14 mouse cellular contexts compared by ENCODE assay signal in the genomic region with DNA sequence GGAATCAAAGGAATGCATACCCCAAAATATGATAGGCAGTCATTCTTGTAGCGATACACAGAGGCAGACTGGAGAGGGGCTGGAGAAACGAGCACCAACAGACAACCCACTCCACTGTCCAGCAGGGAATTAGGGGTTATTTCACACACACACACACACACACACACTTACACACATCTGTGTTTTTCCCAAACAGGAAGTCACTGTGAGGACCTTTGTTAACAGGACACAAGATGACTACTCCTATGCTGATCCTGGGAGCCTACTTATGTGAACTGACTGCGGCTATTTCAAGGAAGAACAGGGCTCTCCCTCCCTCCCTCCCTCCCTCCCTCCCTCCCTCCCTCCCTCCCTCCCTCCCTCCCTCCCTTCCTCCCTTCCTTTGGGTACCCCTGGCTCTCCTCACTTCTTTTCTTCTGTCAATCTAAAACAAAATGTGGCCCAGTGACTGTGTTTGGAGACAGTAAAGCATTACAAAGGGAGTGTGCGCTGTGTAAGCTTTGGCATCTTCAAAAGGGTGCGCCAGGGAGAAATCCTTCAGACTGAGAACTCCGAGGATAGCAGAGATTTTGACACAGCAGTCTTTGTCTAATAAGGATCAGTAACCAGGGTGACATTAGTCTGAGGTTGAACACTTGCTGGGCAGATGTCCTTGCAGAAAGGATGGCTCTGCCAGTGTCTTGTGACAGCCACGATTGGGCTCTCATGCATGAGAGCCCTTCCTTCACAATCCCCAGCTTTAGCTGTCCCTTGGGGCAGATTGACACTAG.
DNase-seq lines count a peak whose midpoint lies in the region; ATAC-seq and TF ChIP-seq lines count a peak whose summit lies in the region.
"Had no signal": no experiment of that assay in that cellular context is flagged by ENCODE, and none has a peak within 500 bp of the region (broad histone marks: within the 10 kb centered on the region; RNA-seq: fewer than 3 reads in every experiment).

No protein-coding gene starts in this region.

- H3K27me3 ChIP-seq in forebrain, embryonic 11.5 days (ENCODE audit: control insufficient read depth, insufficient read depth, low read length) = no peaks in the 10 kb centered on the region
- no peaks in the 10 kb centered on the region for H3K27me3 ChIP-seq in forebrain, embryonic 14.5 days (replicated peaks; ENCODE audit: control insufficient read depth, insufficient read depth, low read length)
- peaks cover 3% of the 10 kb centered on the region for H3K27me3 ChIP-seq in lung, postnatal 0 days (replicated peaks; ENCODE audit: insufficient read depth, low read length)
- peaks cover 21% of the 10 kb centered on the region; the same call in 1 of the 2 replicates for H3K27me3 ChIP-seq in liver, embryonic 13.5 days
- no peaks in the 10 kb centered on the region for H3K27me3 ChIP-seq in neural tube, embryonic 13.5 days
- H3K27me3 ChIP-seq: embryonic facial prominence, embryonic 15.5 days had no signal

- H3K27ac ChIP-seq in forebrain, embryonic 11.5 days (ENCODE audit: low read depth, low read length) = peak overlapping the region; percentile 31; the same call in 1 of the 2 replicates
- no peak overlapping the region for H3K27ac ChIP-seq in forebrain, embryonic 14.5 days (ENCODE audit: low read depth, low read length)
- H3K27ac ChIP-seq in lung, postnatal 0 days (ENCODE audit: low read length) = no peak overlapping the region
- H3K27ac ChIP-seq in liver, embryonic 13.5 days = peak overlapping the region; percentile 97
- peak overlapping the region; percentile 52 for H3K27ac ChIP-seq in neural tube, embryonic 13.5 days (replicated peaks)
- H3K27ac ChIP-seq: embryonic facial prominence, embryonic 15.5 days had no signal

- H3K9me3 ChIP-seq in forebrain, embryonic 11.5 days (ENCODE audit: control insufficient read depth, low read length) = no peaks in the 10 kb centered on the region
- H3K9me3 ChIP-seq in forebrain, embryonic 14.5 days (replicated peaks; ENCODE audit: control insufficient read depth, low read length) = no peaks in the 10 kb centered on the region
- no peaks in the 10 kb centered on the region for H3K9me3 ChIP-seq in lung, postnatal 0 days (ENCODE audit: low read length)
- H3K9me3 ChIP-seq in liver, embryonic 13.5 days (replicated peaks) = no peaks in the 10 kb centered on the region
- H3K9me3 ChIP-seq in neural tube, embryonic 13.5 days = no peaks in the 10 kb centered on the region
- H3K9me3 ChIP-seq: embryonic facial prominence, embryonic 15.5 days had no signal

- TF ChIP-seq CTCF in lung, postnatal 0 days (IDR thresholded peaks at IDR 0.05) = no peak

- no peaks in the 10 kb centered on the region for H3K36me3 ChIP-seq in forebrain, embryonic 11.5 days (ENCODE audit: control insufficient read depth, insufficient read depth, low read length)
- no peaks in the 10 kb centered on the region for H3K36me3 ChIP-seq in forebrain, embryonic 14.5 days (ENCODE audit: control insufficient read depth, insufficient read depth, low read length)
- no peaks in the 10 kb centered on the region for H3K36me3 ChIP-seq in lung, postnatal 0 days (ENCODE audit: insufficient read depth, low read length)
- H3K36me3 ChIP-seq in liver, embryonic 13.5 days = no peaks in the 10 kb centered on the region
- H3K36me3 ChIP-seq in neural tube, embryonic 13.5 days = no peaks in the 10 kb centered on the region
- H3K36me3 ChIP-seq: embryonic facial prominence, embryonic 15.5 days had no signal

- TF ChIP-seq EP300 in lung, postnatal 0 days (IDR thresholded peaks at IDR 0.05) = no peak

- WGBS in forebrain, embryonic 11.5 days = 49% methylated on average over 7 of the region's 7 CpGs
- 39% methylated on average over 7 of the region's 7 CpGs for WGBS in forebrain, embryonic 14.5 days
- WGBS in lung, postnatal 0 days = 51% methylated on average over 7 of the region's 7 CpGs
- 80% methylated on average over 7 of the region's 7 CpGs for WGBS in liver, embryonic 13.5 days (ENCODE audit: insufficient replicate concordance)
- 31% methylated on average over 7 of the region's 7 CpGs for WGBS in neural tube, embryonic 13.5 days

- peaks cover 9% of the 10 kb centered on the region for H3K4me1 ChIP-seq in forebrain, embryonic 11.5 days (replicated peaks; ENCODE audit: control insufficient read depth, insufficient read depth, low read length)
- H3K4me1 ChIP-seq in forebrain, embryonic 14.5 days (ENCODE audit: control insufficient read depth, insufficient read depth, low read length) = peaks cover 8% of the 10 kb centered on the region; the same call in 1 of the 2 replicates
- 0 out of 2 replicates have a peak, but pooled peaks cover 3% of the 10 kb centered on the region for H3K4me1 ChIP-seq in lung, postnatal 0 days (ENCODE audit: insufficient read depth, low read depth, low read length)
- H3K4me1 ChIP-seq in liver, embryonic 13.5 days (replicated peaks) = peaks cover 59% of the 10 kb centered on the region
- H3K4me1 ChIP-seq in neural tube, embryonic 13.5 days (replicated peaks) = peaks cover 35% of the 10 kb centered on the region

- H3K4me2 ChIP-seq in forebrain, embryonic 11.5 days (ENCODE audit: low read depth, low read length, severe bottlenecking) = no peak overlapping the region
- H3K4me2 ChIP-seq in forebrain, embryonic 14.5 days (ENCODE audit: low read length) = no peak overlapping the region
- H3K4me2 ChIP-seq in lung, postnatal 0 days (replicated peaks; ENCODE audit: low read depth, low read length) = no peak overlapping the region
- H3K4me2 ChIP-seq in liver, embryonic 13.5 days = peak overlapping the region; percentile 75
- H3K4me2 ChIP-seq in neural tube, embryonic 13.5 days = no peak overlapping the region
- H3K4me2 ChIP-seq: embryonic facial prominence, embryonic 15.5 days had no signal

- ATAC-seq in forebrain, embryonic 11.5 days (replicated peaks; ENCODE audit: low FRiP score) = no peak
- ATAC-seq in forebrain, embryonic 14.5 days = no peak
- ATAC-seq in lung, postnatal 0 days = 0 out of 2 replicates have a peak, but pooled peaks have one; percentile 20
- ATAC-seq in liver, embryonic 13.5 days (ENCODE audit: low read depth) = no peak
- ATAC-seq in neural tube, embryonic 13.5 days (ENCODE audit: low read depth) = peak; percentile 64; the same call in 1 of the 2 replicates

- no peak for DNase-seq in forebrain, embryonic 11.5 days (ENCODE audit: low spot score)
- DNase-seq in forebrain, embryonic 14.5 days (ENCODE audit: low spot score) = no peak
- DNase-seq in lung, postnatal 0 days (ENCODE audit: low spot score) = no peak
- DNase-seq in lung, postnatal 25 days (ENCODE audit: low spot score) = no peak
- no peak for DNase-seq in liver, embryonic 13.5 days
- DNase-seq in cerebellum, adult 8-10 months = no peak
- DNase-seq in left cerebral cortex, adult 18-20 months (ENCODE audit: low spot score in 2 of 2) = no peak
- DNase-seq: adrenal gland, adult 2 months; cerebellum, adult 11-12 months; gastrocnemius, postnatal 25 days; kidney, adult 18-20 months; spleen, adult 18-20 months had no signal

- H3K9ac ChIP-seq in forebrain, embryonic 11.5 days (ENCODE audit: low read length) = no peak overlapping the region; the same call in 1 of the 2 replicates
- no peak overlapping the region for H3K9ac ChIP-seq in forebrain, embryonic 14.5 days (ENCODE audit: low read length)
- no peak overlapping the region for H3K9ac ChIP-seq in lung, postnatal 0 days (replicated peaks; ENCODE audit: low read depth)
- H3K9ac ChIP-seq in liver, embryonic 13.5 days = peak overlapping the region; percentile 80
- no peak overlapping the region for H3K9ac ChIP-seq in neural tube, embryonic 13.5 days
- H3K9ac ChIP-seq: embryonic facial prominence, embryonic 15.5 days had no signal

- no peak overlapping the region for H3K4me3 ChIP-seq in forebrain, embryonic 11.5 days (ENCODE audit: low read depth, low read length)
- no peak overlapping the region for H3K4me3 ChIP-seq in forebrain, embryonic 14.5 days (ENCODE audit: low read depth, low read length)
- no peak overlapping the region for H3K4me3 ChIP-seq in lung, postnatal 0 days (ENCODE audit: low read depth, low read length)
- no peak overlapping the region for H3K4me3 ChIP-seq in liver, embryonic 13.5 days (replicated peaks)
- H3K4me3 ChIP-seq in neural tube, embryonic 13.5 days = no peak overlapping the region
- H3K4me3 ChIP-seq: embryonic facial prominence, embryonic 15.5 days had no signal

Comparison
In these comparisons a context has a peak if more than half of its experiments do, and no peak if none do; other contexts are left out.
1. H3K27ac ChIP-seq: peak in forebrain, embryonic 11.5 days (single experiment), liver, embryonic 13.5 days (single experiment) and neural tube, embryonic 13.5 days (single experiment); none in forebrain, embryonic 14.5 days (single experiment) and lung, postnatal 0 days (single experiment).
2. ATAC-seq: peak in lung, postnatal 0 days (single experiment) and neural tube, embryonic 13.5 days (single experiment); none in forebrain, embryonic 11.5 days (single experiment), forebrain, embryonic 14.5 days (single experiment) and liver, embryonic 13.5 days (single experiment).